Mouse (Mus musculus) heart, postnatal 25 days (tissue): ENCODE results near the gene Fam213a. TPM values are rescaled to one million over a fixed set of nuclear protein-coding genes. Genes with fewer than 3 reads are reported as not detected.

Experiments used
- DNase-seq: peaks from one replicate; pipeline ENCODE4 v3.0.0; 2022; ENCODE audit warnings: low spot score
- intact Hi-C: fragments of 180-260 bp; cut with DNase I; formaldehyde crosslinking; loops from one replicate; pipeline ENCODE4 v1.15.1; 2025
- total RNA-seq, 2 experiments: library from RNA; stranded (reverse); gene quantifications; 2 replicates each; pipeline ENCODE4 v1.2.3; 2021

The Fam213a gene
- total RNA-seq, 2 experiments from 2014 or later: 16.3 to 17.0 TPM

- intact Hi-C loops: no loop called here
- DNase-seq: no peak
Observed at GRCm38 (mm10) chr14:40949730-40950614, 63.6 kb downstream of the Fam213a start.

- no peak for DNase-seq
- intact Hi-C loops: no loop called here
Observed at GRCm38 (mm10) chr14:40949047-40949446, 64.5 kb downstream of the Fam213a start.

GRCm38 (mm10) chr14:40948522-40948921, 65.1 kb downstream of the Fam213a start:
- DNase-seq: no peak
- intact Hi-C loops: no loop called here

- DNase-seq: no peak
- intact Hi-C loops: loop anchor here (1.0 kb wide), 1 partner anchor 9 kb away; no protein-coding TSS in a partner anchor
Observed at GRCm38 (mm10) chr14:40947431-40948394, 65.9 kb downstream of the Fam213a start.

GRCm38 (mm10) chr14:40943802-40944201, 69.8 kb downstream of the Fam213a start:
- intact Hi-C loops: loop anchor here (5.0 kb wide), 1 partner anchor 52 kb away; the partner anchor contains the start of gene Sh2d4b
- no peak for DNase-seq

Other genes starting within 250 kb of the Fam213a start
- under 1 TPM; 0.62 to 0.81 TPM for gene Sh2d4b, start 120.5 kb downstream of the Fam213a start, total RNA-seq
- gene Tspan14, start 47.0 kb downstream of the Fam213a start, total RNA-seq: 10 to 100 TPM; 17.1 to 18.1 TPM
- gene Dydc2, start 55.4 kb upstream of the Fam213a start, total RNA-seq: not detected
- gene Dydc1, start 59.1 kb upstream of the Fam213a start, total RNA-seq: not detected
- gene Mat1a, start 91.2 kb upstream of the Fam213a start, total RNA-seq: not detected
- gene Sftpa1, start 118.0 kb upstream of the Fam213a start, total RNA-seq: under 1 TPM in 1 of 2 experiments, not detected in 1; 0.64 TPM
- not detected for gene Mbl1, start 137.7 kb upstream of the Fam213a start, total RNA-seq
- not detected for gene Sftpd, start 171.4 kb upstream of the Fam213a start, total RNA-seq